Mouse (Mus musculus) forebrain, embryonic 12.5 days (tissue): ENCODE data around the gene Ipcef1. TPM values are rescaled to one million over a fixed set of nuclear protein-coding genes. Genes with fewer than 3 reads are reported as not detected.

Experiments used
- ATAC-seq: fragments of 200-750 bp; cut with Nextera tagmentation; 2 replicates; pipeline ENCODE4 v1.8.0; 2017; ENCODE audit warnings: moderate TSS enrichment; ENCODE audit not compliant: low FRiP score
- H3K27ac ChIP-seq: fragments of 300-500 bp; sonication (generic); 2 replicates; pipeline ENCODE4 v1.5.1; 2016; ENCODE audit warnings: mild to moderate bottlenecking
- H3K27me3 ChIP-seq: fragments of 300-500 bp; sonication (generic); 2 replicates; pipeline ENCODE4 v1.6.1; 2016; ENCODE audit warnings: mild to moderate bottlenecking
- H3K36me3 ChIP-seq: fragments of 300-500 bp; sonication (generic); replicated peaks from 2 replicates; pipeline ENCODE4 v1.6.1; 2016; ENCODE audit warnings: mild to moderate bottlenecking
- H3K4me1 ChIP-seq: fragments of 300-500 bp; sonication (generic); 2 replicates; pipeline ENCODE4 v1.6.1; 2016
- H3K4me2 ChIP-seq: fragments of 300-500 bp; sonication (generic); 2 replicates; pipeline ENCODE4 v1.6.1; 2016; ENCODE audit warnings: mild to moderate bottlenecking, moderate library complexity
- H3K4me3 ChIP-seq: fragments of 300-500 bp; sonication (generic); replicated peaks from 2 replicates; pipeline ENCODE4 v1.5.1; 2016; ENCODE audit warnings: mild to moderate bottlenecking
- H3K9ac ChIP-seq: fragments of 300-500 bp; sonication (generic); 2 replicates; pipeline ENCODE4 v1.6.1; 2016; ENCODE audit warnings: mild to moderate bottlenecking
- H3K9me3 ChIP-seq: fragments of 300-500 bp; sonication (generic); 2 replicates; pipeline ENCODE4 v1.6.1; 2016
- WGBS: fragments of 180-500 bp; shearing (Covaris S2); methylation state at CpG from one replicate; pipeline ENCODE4 v1.1.7; 2016; 5-methylcytosine and 5-hydroxymethylcytosine counted together
- polyA plus RNA-seq: library from polyadenylated mRNA; unstranded; fragments of >200 nt; fragmentation: Nextera tagmentation; extraction: Ambion mirVana; gene quantifications from 2 replicates; pipeline ENCODE4 v1.2.1, GENCODE M21; 2016

The Ipcef1 gene
- polyA plus RNA-seq, 1 experiment from 2014 or later: 1.3 TPM

DNA sequence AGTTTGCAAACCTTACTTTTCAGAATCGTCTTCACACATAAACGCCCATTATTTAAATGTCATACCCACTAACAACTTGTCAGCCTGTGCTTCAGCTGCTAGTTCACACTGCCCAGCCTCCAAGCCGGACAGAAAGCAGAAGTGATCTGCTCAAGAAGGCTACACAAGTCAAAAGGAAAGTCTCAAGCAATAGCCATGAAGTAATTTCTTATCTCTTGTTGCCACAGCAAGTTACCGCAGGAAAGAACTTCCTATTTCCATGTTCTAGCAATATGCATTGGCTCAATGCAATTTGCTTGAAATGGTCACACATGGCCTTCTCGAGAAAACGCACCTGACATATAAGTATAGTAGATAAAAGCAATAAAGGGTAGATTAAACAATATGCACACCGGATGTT lies 10.7 kb upstream of the Ipcef1 start:
- 92% methylated on average over 7 of the region's 7 CpGs for WGBS
- Histone ChIP-seq H3K4me2 (no peak overlapping the region), H3K9ac (no peak overlapping the region), H3K27me3 (no peaks in the 10 kb centered on the region), H3K4me3 (no peak overlapping the region), H3K4me1 (no peaks in the 10 kb centered on the region), H3K27ac (no peak overlapping the region), H3K9me3 (no peaks in the 10 kb centered on the region), H3K36me3 (no peaks in the 10 kb centered on the region)
- no peak for ATAC-seq

DNA sequence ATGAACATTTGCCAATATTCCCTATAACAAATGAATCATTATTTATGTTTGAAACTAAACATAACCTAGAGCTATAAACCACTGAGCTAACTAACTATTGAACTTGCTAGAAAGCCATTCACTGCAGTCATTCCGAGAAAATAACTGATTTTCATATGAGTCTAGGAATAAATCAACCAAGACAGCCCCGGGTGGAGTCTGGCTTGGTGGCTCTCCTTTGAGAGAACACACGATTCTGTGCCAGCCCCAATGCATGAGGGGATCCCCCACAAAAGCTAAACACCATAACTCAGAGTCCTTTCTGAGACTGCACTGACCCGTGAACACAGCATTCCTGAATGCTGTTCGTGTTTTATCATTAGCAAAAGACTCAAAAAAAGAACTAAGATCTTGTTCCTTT lies 8.0 kb upstream of the Ipcef1 start:
- Histone ChIP-seq H3K4me2 (no peak overlapping the region), H3K4me3 (no peak overlapping the region), H3K27ac (no peak overlapping the region), H3K27me3 (no peaks in the 10 kb centered on the region), H3K36me3 (no peaks in the 10 kb centered on the region), H3K9ac (no peak overlapping the region), H3K4me1 (no peaks in the 10 kb centered on the region), H3K9me3 (no peaks in the 10 kb centered on the region)
- ATAC-seq: no peak
- WGBS: 59% methylated on average over 5 of the region's 5 CpGs

DNA sequence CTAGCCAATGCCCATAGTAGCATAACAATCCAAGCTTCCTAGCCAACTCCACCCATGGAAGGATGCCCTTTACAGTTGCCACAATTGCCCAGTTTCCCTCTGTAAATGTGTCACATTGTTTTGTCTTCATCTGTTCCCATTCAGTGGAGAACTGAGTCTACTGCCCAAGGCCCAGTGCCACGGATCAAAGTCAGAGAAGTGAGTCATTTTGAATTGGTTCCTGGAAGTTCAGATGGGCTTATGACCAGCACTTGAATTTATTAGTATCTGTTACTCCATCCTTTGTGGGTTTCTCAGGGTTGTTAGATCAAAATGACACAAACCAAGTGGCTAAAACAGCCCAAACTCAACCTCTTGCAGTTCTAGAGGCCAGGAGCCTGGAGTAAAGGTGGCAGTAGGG lies 5.3 kb upstream of the Ipcef1 start:
- WGBS: 81% methylated on average over 1 of the region's 1 CpGs
- H3K9me3 ChIP-seq: no peaks in the 10 kb centered on the region
- no peak overlapping the region for H3K27ac ChIP-seq
- peaks cover 3% of the 10 kb centered on the region for H3K4me1 ChIP-seq
- no peaks in the 10 kb centered on the region for H3K27me3 ChIP-seq
- H3K9ac ChIP-seq: no peak overlapping the region
- ATAC-seq: no peak
- H3K36me3 ChIP-seq: no peaks in the 10 kb centered on the region
- no peak overlapping the region for H3K4me2 ChIP-seq
- no peak overlapping the region for H3K4me3 ChIP-seq

DNA sequence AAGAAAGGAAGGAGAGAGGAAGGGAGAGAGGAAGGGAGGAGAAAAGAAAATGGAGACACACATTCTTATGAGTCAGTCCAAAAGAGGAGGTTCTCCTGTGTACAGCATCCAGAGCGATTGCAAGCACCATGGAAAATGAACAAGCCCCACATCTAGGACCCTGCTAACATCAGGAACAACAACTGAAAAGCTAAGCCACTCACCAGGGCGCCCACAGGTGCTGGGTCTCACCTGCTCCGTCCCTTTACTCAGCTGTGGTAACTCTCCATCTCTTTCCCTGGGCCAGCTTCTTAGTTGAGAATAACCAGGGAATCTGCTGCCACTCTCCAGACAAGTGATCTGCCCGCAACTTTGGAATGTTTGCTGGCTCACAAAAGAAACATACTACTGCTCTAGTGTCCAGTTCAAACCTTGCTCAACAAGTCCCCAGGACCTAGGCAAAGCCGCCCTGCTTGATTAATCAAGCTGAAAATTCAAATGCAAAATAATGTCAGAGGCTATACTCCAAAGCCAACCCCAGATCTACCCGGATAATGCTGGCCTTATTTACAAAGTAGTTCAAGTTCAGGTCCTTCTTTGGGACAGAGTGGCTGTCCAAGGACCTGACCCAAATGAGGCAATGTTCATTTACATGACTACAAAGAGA lies 2.4 kb upstream of the Ipcef1 start:
- WGBS: 78% methylated on average over 6 of the region's 6 CpGs
- no peak overlapping the region for H3K27ac ChIP-seq
- peaks cover 7% of the 10 kb centered on the region for H3K4me1 ChIP-seq
- no peaks in the 10 kb centered on the region for H3K9me3 ChIP-seq
- no peaks in the 10 kb centered on the region for H3K27me3 ChIP-seq
- no peaks in the 10 kb centered on the region for H3K36me3 ChIP-seq
- H3K4me3 ChIP-seq: no peak overlapping the region
- H3K9ac ChIP-seq: no peak overlapping the region
- no peak overlapping the region for H3K4me2 ChIP-seq
- no peak for ATAC-seq

DNA sequence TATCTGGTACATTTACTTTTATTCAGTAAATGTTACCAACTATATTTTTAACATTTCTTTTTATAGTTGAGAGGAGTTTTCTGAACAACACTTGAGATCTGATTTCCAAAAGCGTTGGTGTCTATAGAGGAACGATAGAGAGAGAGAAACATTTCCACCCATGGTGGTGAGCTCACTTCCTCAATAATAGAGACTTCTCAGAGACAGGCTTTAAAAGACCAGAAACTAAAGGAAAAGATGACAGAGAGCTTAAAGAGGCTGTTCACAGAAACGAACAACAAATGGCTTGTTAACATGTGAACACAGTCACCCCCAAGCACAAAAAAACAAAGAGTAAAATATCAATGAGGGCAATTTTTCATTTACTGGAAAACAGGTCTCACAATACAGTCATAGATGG lies 2.4 kb downstream of the Ipcef1 start:
- 75% methylated on average over 3 of the region's 3 CpGs for WGBS
- no peak for ATAC-seq

DNA sequence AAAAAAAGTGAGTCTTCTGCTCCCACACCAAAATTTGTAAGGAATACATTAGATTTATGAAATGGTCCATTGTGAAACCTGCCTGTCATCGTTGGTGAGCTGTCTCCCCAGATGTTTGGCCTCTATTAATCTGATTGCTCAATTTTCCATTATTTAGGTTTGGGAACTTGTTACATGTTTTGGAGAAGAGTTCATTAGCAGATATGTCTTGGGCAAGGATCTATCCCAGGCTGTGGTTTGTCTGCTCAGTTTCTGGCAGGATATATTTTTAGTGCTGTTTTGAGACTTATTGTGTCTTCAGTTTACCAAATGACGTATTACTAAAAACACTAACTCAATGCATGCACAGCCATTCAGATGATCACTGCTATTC lies 4.4 kb downstream of the Ipcef1 start:
- no peak overlapping the region for H3K4me3 ChIP-seq
- no peak overlapping the region for H3K27ac ChIP-seq
- H3K9ac ChIP-seq: no peak overlapping the region
- no peaks in the 10 kb centered on the region for H3K9me3 ChIP-seq
- H3K4me2 ChIP-seq: no peak overlapping the region
- no peak for ATAC-seq
- no peaks in the 10 kb centered on the region for H3K27me3 ChIP-seq
- 81% methylated on average over 2 of the region's 2 CpGs for WGBS
- H3K36me3 ChIP-seq: no peaks in the 10 kb centered on the region
- peaks cover 7% of the 10 kb centered on the region for H3K4me1 ChIP-seq

More for the DNA sequence above, 2.4 kb downstream of the Ipcef1 start:
- Histone ChIP-seq H3K36me3 (no peaks in the 10 kb centered on the region), H3K9me3 (no peaks in the 10 kb centered on the region), H3K4me1 (peaks cover 7% of the 10 kb centered on the region), H3K27ac (no peak overlapping the region), H3K9ac (no peak overlapping the region), H3K27me3 (no peaks in the 10 kb centered on the region), H3K4me2 (no peak overlapping the region), H3K4me3 (no peak overlapping the region)

DNA sequence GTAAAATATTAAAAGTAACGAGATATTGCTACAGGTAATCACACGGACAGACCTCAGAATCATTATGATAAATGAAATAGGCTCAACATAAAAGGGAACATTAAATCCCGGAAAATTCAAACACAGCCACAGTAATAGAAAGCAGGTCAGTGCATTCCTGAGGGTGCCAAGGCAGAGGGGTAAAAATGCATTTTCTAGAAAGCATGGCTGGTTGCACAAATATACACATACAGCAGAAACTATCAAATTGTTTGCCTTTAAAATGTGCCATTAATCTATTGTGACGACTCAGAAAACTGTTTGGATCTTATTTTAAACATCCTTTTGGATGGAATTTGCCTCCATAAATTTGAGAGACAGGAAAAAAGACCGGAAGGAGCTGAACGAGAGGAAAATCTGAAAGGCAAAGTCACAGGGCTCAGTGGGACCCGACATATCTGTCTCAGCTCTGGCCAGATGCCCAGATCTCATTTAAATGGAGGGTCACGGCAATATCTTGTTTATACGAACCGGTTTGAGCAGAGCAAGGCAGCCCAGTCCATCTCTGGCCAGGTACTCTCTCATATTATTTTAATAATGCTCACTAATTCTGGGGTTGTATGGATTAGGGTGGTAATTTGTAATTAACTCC lies 4.9 kb downstream of the Ipcef1 start:
- Histone ChIP-seq H3K4me2 (no peak overlapping the region), H3K27ac (no peak overlapping the region), H3K4me3 (no peak overlapping the region), H3K27me3 (no peaks in the 10 kb centered on the region), H3K4me1 (peaks cover 3% of the 10 kb centered on the region), H3K9me3 (no peaks in the 10 kb centered on the region), H3K36me3 (no peaks in the 10 kb centered on the region), H3K9ac (no peak overlapping the region)
- WGBS: 67% methylated on average over 10 of the region's 10 CpGs
- no peak for ATAC-seq

DNA sequence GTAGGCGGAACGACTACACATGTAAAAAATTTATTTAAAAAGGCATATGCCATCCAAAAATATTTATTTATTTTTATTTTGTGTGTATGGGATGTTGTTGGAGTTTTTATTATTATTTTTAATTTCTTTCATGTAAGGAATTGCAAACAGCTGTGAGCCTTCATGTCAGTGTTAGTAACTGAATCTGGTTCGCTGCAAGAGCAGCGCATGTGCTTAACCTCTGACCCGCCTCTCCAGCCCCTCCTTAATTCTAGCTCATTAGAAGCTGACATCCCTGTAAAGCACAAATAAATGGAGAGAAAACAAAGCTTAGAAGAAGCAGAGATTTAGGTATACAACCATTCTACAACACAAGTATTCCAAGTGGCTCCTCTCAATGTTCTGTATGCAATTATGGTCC lies 8.4 kb downstream of the Ipcef1 start:
- H3K9ac ChIP-seq: no peak overlapping the region
- H3K4me1 ChIP-seq: no peaks in the 10 kb centered on the region
- H3K27ac ChIP-seq: no peak overlapping the region
- H3K27me3 ChIP-seq: no peaks in the 10 kb centered on the region
- no peak overlapping the region for H3K4me2 ChIP-seq
- no peak for ATAC-seq
- H3K9me3 ChIP-seq: no peaks in the 10 kb centered on the region
- 72% methylated on average over 5 of the region's 5 CpGs for WGBS
- no peaks in the 10 kb centered on the region for H3K36me3 ChIP-seq
- no peak overlapping the region for H3K4me3 ChIP-seq

DNA sequence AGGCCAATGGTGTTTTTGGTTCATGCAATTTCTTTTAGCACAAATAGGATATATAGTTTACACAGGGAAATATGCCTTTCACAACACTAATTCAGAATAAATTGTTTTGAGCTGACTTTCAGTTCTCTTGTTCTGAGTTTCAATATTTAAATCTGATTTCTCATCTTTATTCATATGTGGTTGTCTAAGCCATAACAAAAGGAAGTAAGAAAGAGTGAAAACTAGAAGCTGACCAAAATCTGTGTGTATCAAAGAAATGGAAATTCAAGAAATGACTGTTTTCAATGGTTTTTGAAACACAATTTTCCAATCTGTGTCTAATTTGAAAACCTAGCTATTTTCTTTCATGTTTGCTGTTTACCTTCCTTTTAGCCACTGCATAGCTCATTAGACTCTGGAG lies 11.2 kb downstream of the Ipcef1 start:
- Histone ChIP-seq H3K27me3 (no peaks in the 10 kb centered on the region), H3K27ac (no peak overlapping the region), H3K4me2 (no peak overlapping the region), H3K9me3 (no peaks in the 10 kb centered on the region), H3K4me1 (no peaks in the 10 kb centered on the region), H3K4me3 (no peak overlapping the region), H3K9ac (no peak overlapping the region), H3K36me3 (no peaks in the 10 kb centered on the region)
- no peak for ATAC-seq

DNA sequence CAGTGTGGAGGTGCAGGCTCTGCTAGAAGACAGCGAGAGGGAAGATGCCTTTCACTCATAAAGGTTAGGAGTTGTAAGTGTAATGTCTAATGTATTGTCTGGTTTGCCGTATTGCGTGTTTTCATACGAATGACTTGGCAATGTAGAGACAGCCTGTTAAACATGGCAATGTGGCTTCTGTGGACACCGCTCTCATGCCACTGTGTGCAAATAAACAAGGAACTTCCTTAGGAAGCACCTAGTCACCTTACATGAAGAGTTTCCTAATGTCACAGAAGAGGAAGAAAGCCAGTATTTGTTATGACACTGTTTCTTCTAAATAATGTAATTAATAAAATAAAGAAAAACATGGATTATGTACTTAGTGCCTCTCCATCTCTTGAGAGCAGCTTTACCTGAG lies 15.1 kb downstream of the Ipcef1 start:
- Histone ChIP-seq H3K27me3 (no peaks in the 10 kb centered on the region), H3K4me3 (no peak overlapping the region), H3K27ac (no peak overlapping the region), H3K4me1 (no peaks in the 10 kb centered on the region), H3K36me3 (no peaks in the 10 kb centered on the region), H3K9ac (no peak overlapping the region), H3K4me2 (no peak overlapping the region), H3K9me3 (no peaks in the 10 kb centered on the region)
- no peak for ATAC-seq
- WGBS: 95% methylated on average over 5 of the region's 5 CpGs

DNA sequence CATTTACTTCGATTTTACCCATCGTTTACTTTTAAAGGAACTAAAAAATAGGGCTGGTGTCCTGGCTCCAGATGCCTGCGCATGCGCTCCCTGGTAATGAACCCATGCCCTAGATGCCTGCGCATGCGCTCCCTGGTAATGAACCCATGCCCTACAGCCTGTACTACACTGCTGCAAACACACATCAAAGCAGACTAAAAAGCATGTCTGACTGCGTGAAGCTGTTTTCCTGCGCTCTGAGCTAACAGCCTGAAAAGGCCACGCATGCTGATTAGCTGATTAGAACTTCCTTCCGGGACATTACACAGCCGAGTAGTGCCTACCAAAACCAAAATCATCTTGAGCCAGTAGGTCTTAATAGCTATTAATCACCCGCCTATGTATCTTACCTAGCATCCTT lies 16.7 kb downstream of the Ipcef1 start:
- Histone ChIP-seq H3K9ac (no peak overlapping the region), H3K27me3 (no peaks in the 10 kb centered on the region), H3K4me1 (no peaks in the 10 kb centered on the region), H3K9me3 (no peaks in the 10 kb centered on the region), H3K27ac (no peak overlapping the region), H3K4me3 (no peak overlapping the region), H3K36me3 (no peaks in the 10 kb centered on the region), H3K4me2 (no peak overlapping the region)
- 0 out of 2 replicates have a peak, but pooled peaks have one; percentile 49 for ATAC-seq
- WGBS: 76% methylated on average over 12 of the region's 12 CpGs

DNA sequence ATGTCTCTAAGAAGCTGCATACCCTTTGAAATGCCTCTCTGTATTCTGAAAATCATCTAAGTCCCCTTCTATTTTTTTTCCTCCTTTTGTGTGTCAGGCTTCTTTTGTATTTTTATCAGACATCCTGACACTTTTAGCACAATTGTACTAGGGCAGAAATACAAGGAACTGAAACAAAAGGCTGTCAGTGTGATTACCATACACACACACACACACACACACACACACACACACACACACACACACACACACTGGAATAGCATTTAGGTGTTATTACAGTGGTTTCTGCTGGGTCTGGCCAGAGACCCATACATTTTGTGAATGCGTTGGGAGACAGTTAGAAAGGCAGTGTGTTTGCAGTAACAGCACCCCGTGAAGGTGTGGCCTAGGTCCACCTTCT lies 18.8 kb downstream of the Ipcef1 start:
- no peak overlapping the region for H3K4me2 ChIP-seq
- WGBS: 86% methylated on average over 2 of the region's 2 CpGs

DNA sequence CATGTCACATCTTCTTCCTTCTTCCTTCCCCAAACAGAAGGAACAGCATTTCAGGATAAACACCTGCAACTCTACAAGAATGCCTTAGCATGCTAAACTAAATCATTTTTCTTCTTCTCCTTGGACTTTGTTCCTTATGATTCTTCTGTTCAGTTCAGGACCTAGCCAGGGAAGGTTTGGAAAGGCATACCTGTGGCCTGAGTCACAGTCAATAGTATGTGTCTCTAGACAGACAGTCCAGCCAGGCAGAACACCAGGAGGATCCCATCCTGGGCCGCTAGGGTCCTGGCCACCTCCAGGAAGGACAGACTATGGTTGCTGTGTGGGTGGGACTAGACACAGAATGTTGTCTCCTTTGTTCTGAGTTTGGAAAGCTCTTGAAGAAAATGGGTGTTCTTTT lies 27.2 kb downstream of the Ipcef1 start:
- Histone ChIP-seq H3K36me3 (no peaks in the 10 kb centered on the region), H3K4me1 (no peaks in the 10 kb centered on the region), H3K4me3 (no peak overlapping the region), H3K9me3 (no peaks in the 10 kb centered on the region), H3K9ac (no peak overlapping the region), H3K4me2 (no peak overlapping the region), H3K27ac (no peak overlapping the region), H3K27me3 (no peaks in the 10 kb centered on the region)
- 87% methylated on average over 1 of the region's 1 CpGs for WGBS
- no peak for ATAC-seq

More for the DNA sequence above, 18.8 kb downstream of the Ipcef1 start:
- Histone ChIP-seq H3K27me3 (no peaks in the 10 kb centered on the region), H3K9me3 (no peaks in the 10 kb centered on the region), H3K27ac (no peak overlapping the region), H3K4me1 (no peaks in the 10 kb centered on the region), H3K36me3 (no peaks in the 10 kb centered on the region), H3K4me3 (no peak overlapping the region), H3K9ac (no peak overlapping the region)
- no peak for ATAC-seq
